Mouse (Mus musculus) lung, postnatal 0 days (tissue): ENCODE data around the gene Gm5624. TPM values are rescaled to one million over a fixed set of nuclear protein-coding genes. Genes with fewer than 3 reads are reported as not detected.
"Not testable (repeated sequence)": the region's sequence is repeated elsewhere in the genome, so short reads cannot be mapped to it uniquely, and the experiment has no call there.

ENCODE experiments used
- ATAC-seq: fragments of 200-750 bp; cut with Nextera tagmentation; 2 replicates; pipeline ENCODE4 v1.8.0; 2017; ENCODE audit warnings: moderate library complexity
- DNase-seq: peaks from one replicate; pipeline ENCODE4 v3.0.0-alpha.2; 2016; ENCODE audit warnings: low spot score
- H3K27ac ChIP-seq: fragments of 300-500 bp; sonication (generic); 2 replicates; pipeline ENCODE4 v1.5.1; 2014; ENCODE audit warnings: antibody characterized with exemption, mild to moderate bottlenecking, low read length, mixed read lengths
- H3K27me3 ChIP-seq: fragments of 300-500 bp; sonication (generic); replicated peaks from 2 replicates; pipeline ENCODE4 v1.6.1; 2014; ENCODE audit warnings: low read length, mixed read lengths; ENCODE audit not compliant: insufficient read depth
- H3K36me3 ChIP-seq: fragments of 300-500 bp; sonication (generic); 2 replicates; pipeline ENCODE4 v1.6.1; 2014; ENCODE audit warnings: low read length, mixed read lengths; ENCODE audit not compliant: insufficient read depth
- H3K4me1 ChIP-seq: fragments of 300-500 bp; sonication (generic); 2 replicates; pipeline ENCODE4 v1.6.1; 2014; ENCODE audit warnings: antibody characterized with exemption, low read depth, low read length, mixed read lengths; ENCODE audit not compliant: insufficient read depth
- H3K4me2 ChIP-seq: fragments of 300-500 bp; sonication (generic); replicated peaks from 2 replicates; pipeline ENCODE4 v1.6.1; 2014; ENCODE audit warnings: low read depth, mild to moderate bottlenecking, low read length, moderate library complexity, mixed read lengths
- H3K4me3 ChIP-seq: fragments of 300-500 bp; sonication (generic); 2 replicates; pipeline ENCODE4 v1.5.1; 2014; ENCODE audit warnings: low read depth, low read length
- H3K9ac ChIP-seq: fragments of 300-500 bp; sonication (generic); replicated peaks from 2 replicates; pipeline ENCODE4 v1.6.1; 2014; ENCODE audit warnings: low read depth, mild to moderate bottlenecking
- H3K9me3 ChIP-seq: fragments of 300-500 bp; sonication (generic); 2 replicates; pipeline ENCODE4 v1.6.1; 2016; ENCODE audit warnings: low read length, mixed read lengths
- WGBS: fragments of 180-500 bp; shearing (Covaris S2); extraction: QIAGEN DNeasy Blood & Tissue Kit; methylation state at CpG from one replicate; pipeline ENCODE4 v1.1.7; 2014; 5-methylcytosine and 5-hydroxymethylcytosine counted together
- polyA plus RNA-seq: library from polyadenylated mRNA; unstranded; fragments of >200 nt; fragmentation: Nextera tagmentation; extraction: Ambion mirVana; gene quantifications from 2 replicates; pipeline ENCODE4 v1.2.1, GENCODE M21; 2015

Gene Gm5624
- not detected in 2 replicates for polyA plus RNA-seq

- H3K27me3 ChIP-seq, H3K4me1 ChIP-seq, H3K9ac ChIP-seq, H3K36me3 ChIP-seq, DNase-seq, ATAC-seq, H3K9me3 ChIP-seq, H3K4me2 ChIP-seq, H3K27ac ChIP-seq, H3K4me3 ChIP-seq: not testable (repeated sequence)
- 79% methylated on average over 4 of the region's 4 CpGs for WGBS
These were observed at the start of gene Gm5624 for GRCm38 (mm10) chr14:44627737-44628136. Gm5624 (minus strand) TSS chr14:44627938.

DNA sequence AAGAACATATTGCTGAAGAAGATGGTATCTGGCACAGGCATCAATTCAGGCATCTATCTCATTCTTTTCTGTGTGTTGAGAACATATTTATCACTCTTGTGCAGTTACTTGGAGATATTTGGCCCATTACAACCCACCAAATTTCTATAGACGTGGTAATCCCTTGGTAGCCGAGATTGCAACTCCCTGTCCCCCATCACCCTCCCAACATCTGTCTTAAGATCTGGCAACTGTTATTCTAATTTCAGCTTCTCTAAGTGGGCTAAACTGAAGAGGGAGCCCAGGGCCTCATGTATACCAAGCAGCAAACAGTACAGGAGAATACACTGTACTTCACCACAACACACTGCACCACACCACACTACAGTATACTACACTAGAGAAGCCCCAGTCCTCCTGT, 36.0 kb downstream of the Gm5624 start:
- H3K9me3 ChIP-seq, H3K27ac ChIP-seq, H3K4me3 ChIP-seq, ATAC-seq, DNase-seq, H3K4me2 ChIP-seq, H3K9ac ChIP-seq, H3K36me3 ChIP-seq, H3K4me1 ChIP-seq, H3K27me3 ChIP-seq: not testable (repeated sequence)
- 96% methylated on average over 2 of the region's 2 CpGs for WGBS

- DNase-seq, H3K4me1 ChIP-seq, H3K27ac ChIP-seq, ATAC-seq, H3K9ac ChIP-seq, H3K4me3 ChIP-seq, H3K9me3 ChIP-seq, H3K36me3 ChIP-seq, H3K27me3 ChIP-seq, H3K4me2 ChIP-seq: not testable (repeated sequence)
- WGBS = 76% methylated on average over 3 of the region's 4 CpGs
These were observed 44.9 kb downstream of the Gm5624 start, which contains the start of gene Gm8247 for GRCm38 (mm10) chr14:44582853-44583252. Gm8247 (plus strand) TSS chr14:44583153.

- H3K27ac ChIP-seq, H3K9me3 ChIP-seq, H3K9ac ChIP-seq, H3K4me2 ChIP-seq, H3K4me1 ChIP-seq, H3K4me3 ChIP-seq, H3K36me3 ChIP-seq, H3K27me3 ChIP-seq, DNase-seq, ATAC-seq: not testable (repeated sequence)
- WGBS = 61% methylated on average over 3 of the region's 5 CpGs
These were observed 79.8 kb downstream of the Gm5624 start for GRCm38 (mm10) chr14:44547961-44548360.

DNA sequence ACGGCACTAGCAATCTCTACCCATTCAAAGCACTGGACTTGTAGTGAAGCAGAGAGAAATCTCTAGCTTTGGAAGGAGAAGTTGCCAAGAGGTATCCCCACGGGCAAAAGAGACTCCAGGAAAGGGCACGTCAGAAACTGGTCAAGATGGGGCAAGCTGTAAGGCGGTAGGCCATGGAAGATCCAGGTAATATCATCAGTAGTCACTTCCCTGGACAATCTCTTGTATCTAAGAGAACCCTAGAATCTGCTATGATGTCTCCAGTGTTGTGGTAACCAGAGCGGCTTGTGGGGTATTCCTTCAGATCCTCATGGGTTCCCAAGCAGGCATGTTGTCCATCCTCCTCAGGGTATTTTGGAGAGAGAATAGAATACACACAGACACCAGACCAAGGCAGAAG, 109.8 kb downstream of the Gm5624 start, which contains the start of gene Gm17093:
Gm17093 (plus strand) TSS at position 301 of the 400 bp plus-strand sequence.
- DNase-seq, H3K27ac ChIP-seq, H3K9me3 ChIP-seq, H3K4me1 ChIP-seq, H3K4me3 ChIP-seq, H3K36me3 ChIP-seq, H3K27me3 ChIP-seq, H3K4me2 ChIP-seq, H3K9ac ChIP-seq, ATAC-seq: not testable (repeated sequence)
- WGBS = 86% methylated on average over 5 of the region's 5 CpGs

Other genes with a start within 250 kb of the Gm5624 start
- gene Gm3371, start 217.2 kb downstream of the Gm5624 start, polyA plus RNA-seq = not detected in 2 replicates
- not detected in 2 replicates for gene Gm8232, start 194.3 kb downstream of the Gm5624 start, polyA plus RNA-seq
- gene BC061237, start 135.5 kb downstream of the Gm5624 start, polyA plus RNA-seq = not detected in 2 replicates
- not detected in 2 replicates for gene Gm17093, start 109.7 kb downstream of the Gm5624 start, polyA plus RNA-seq
- not detected in 2 replicates for gene Gm8247, start 44.8 kb downstream of the Gm5624 start, polyA plus RNA-seq
- gene Gm8257, start 78.5 kb upstream of the Gm5624 start, polyA plus RNA-seq = not detected in 2 replicates
- not detected in 2 replicates for gene Gm8267, start 122.4 kb upstream of the Gm5624 start, polyA plus RNA-seq
- gene Ptgdr, start 231.4 kb upstream of the Gm5624 start, polyA plus RNA-seq = 0.10 and 0.11 TPM in 2 replicates